Mouse (Mus musculus): ENCODE measurements around the gene Sesn2. TPM values are rescaled to one million over a fixed set of nuclear protein-coding genes. Genes with fewer than 3 reads are reported as not detected.

The Sesn2 gene
- polyA plus RNA-seq, 1 experiment from 2014 or later, result 10.0 TPM

DNA sequence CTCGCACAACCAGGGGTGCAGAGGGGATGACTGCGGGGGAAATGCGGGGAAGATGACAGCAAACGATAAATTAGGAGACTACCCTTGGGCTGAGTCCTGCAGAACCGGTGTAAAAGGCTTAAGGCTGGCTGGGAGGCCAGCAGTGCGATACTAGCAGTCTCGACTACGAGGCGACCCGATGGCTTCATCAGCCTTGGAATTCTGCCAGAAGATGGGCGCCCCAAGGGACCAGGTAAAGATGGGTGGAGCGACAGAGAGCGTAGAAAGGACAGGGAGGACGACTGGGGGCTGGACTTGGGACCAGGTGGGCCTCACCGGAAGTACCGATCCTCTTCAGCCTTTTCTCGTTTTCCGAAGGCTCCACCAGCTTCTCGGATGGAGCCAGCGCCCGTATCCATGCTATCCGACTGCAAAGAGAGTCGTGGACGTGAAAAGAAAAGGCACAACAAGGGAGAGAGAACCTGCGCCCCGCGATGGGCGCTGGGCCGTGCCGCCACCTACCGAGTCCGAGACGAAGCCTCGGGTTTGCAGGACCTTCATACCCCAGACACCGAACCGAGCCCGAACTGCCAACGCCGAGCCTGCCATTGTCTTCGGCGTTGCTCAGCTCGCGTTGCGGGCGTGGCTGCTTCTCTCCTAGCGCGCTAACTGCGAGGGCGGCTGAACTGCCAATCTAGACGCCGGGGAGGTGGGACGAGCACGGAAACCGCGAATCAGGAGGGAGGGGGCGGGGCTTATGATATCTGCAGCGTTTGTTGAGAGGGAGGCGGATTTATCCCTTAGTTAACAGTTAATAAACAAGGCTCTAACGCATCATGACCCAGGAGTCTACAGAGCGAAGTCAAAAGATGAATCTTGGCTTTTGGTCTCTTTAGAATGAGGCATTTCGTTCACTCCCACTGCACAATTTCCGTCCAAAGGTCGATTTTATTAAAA lies 22.9 kb upstream of the Sesn2 start, which contains the start of gene Atpif1:
Atpif1 (minus strand) TSS at position 679 of the 936 bp plus-strand sequence.
- Histone ChIP-seq H3K9ac (ENCODE audit: low read depth, low read length) (peak within 1 kb of the TSS; percentile 97), H3K4me2 (ENCODE audit: low read length) (peak within 1 kb of the TSS; percentile 79), H3K27me3 (ENCODE audit: control insufficient read depth, insufficient read depth, low read depth, low read length) (no peaks in the 10 kb centered on the region), H3K27ac (ENCODE audit: low read length) (peak within 1 kb of the TSS; percentile 99), H3K9me3 (replicated peaks; ENCODE audit: control insufficient read depth, low read length, poor library complexity, severe bottlenecking) (no peaks in the 10 kb centered on the region), H3K4me1 (ENCODE audit: control insufficient read depth, insufficient read depth, low read length) (peaks cover 32% of the 10 kb centered on the region), H3K36me3 (ENCODE audit: control insufficient read depth, insufficient read depth, low read length) (peaks cover 12% of the 10 kb centered on the region), H3K4me3 (ENCODE audit: low read depth, low read length) (peak within 1 kb of the TSS; percentile 79)
- peak; percentile 92 for ATAC-seq
- WGBS, result under 1% methylated on average over 63 of the region's 63 CpGs

DNA sequence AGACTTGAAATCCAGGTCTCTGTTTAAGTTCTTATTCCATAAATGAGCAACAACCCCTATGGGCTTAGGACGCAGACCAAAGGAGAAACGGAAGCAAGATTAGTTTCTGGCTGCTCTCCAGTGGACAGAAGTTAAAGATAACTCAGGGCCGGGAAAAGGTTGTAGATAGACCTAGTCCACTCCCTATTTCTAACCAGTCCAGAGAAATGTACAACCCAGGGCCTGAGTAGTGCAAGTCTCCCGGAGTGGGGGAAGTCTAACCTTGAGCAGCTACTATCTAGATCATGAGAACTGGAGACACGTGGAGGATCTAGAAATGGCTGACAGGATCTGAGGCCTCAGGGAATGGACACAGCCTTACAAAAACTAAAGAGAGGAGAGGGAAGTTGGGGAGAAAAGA lies 22.2 kb upstream of the Sesn2 start:
- Histone ChIP-seq H3K36me3 (ENCODE audit: control insufficient read depth, insufficient read depth, low read length) (peaks cover 12% of the 10 kb centered on the region), H3K4me1 (ENCODE audit: control insufficient read depth, insufficient read depth, low read length) (peaks cover 32% of the 10 kb centered on the region), H3K27me3 (ENCODE audit: control insufficient read depth, insufficient read depth, low read depth, low read length) (no peaks in the 10 kb centered on the region), H3K4me2 (ENCODE audit: low read length) (peak overlapping the region; percentile 79), H3K4me3 (ENCODE audit: low read depth, low read length) (peak overlapping the region; percentile 79), H3K27ac (ENCODE audit: low read length) (peak overlapping the region; percentile 99), H3K9me3 (replicated peaks; ENCODE audit: control insufficient read depth, low read length, poor library complexity, severe bottlenecking) (no peaks in the 10 kb centered on the region), H3K9ac (ENCODE audit: low read depth, low read length) (peak overlapping the region; percentile 97)
- no peak for ATAC-seq
- 23% methylated on average over 5 of the region's 5 CpGs for WGBS

DNA sequence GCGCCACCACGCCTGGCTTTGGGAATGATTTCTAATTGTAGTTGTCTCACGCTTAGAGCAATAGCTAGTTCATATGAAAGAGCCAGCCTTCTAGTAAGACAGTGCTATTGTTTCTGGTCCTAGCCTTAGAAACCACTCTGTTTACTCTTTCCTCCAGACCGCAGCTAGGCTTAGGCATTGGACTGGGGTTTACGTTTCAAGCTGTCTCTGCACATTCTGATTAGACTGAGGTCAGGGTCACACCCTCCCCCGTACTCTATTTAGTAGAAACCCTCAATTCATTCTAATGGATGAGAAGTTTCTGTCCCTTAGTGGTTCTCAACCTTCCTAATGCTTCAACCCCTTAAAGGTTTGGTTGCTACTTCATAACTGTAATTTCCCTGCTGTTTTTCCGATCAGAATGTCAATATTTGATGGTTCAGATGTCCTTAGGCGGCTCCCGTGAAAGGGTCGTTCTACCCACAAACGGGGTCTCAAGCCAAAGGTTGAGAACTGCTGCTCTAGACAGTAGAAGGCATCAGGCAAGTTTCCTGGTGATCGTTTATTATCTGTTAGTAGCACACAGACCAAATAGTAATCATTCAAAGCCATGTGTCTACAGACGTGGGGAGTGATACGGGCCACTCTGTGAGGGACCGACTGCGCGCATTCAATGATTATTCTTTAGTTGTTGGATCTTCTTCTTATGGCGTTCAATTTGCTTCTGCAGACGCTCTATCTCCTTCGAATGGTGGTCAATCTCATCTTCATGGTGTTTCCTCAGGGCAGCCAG lies 19.9 kb upstream of the Sesn2 start:
- WGBS, result 95% methylated on average over 20 of the region's 20 CpGs
- Histone ChIP-seq H3K4me1 (ENCODE audit: control insufficient read depth, insufficient read depth, low read length) (peaks cover 18% of the 10 kb centered on the region), H3K9ac (ENCODE audit: low read depth, low read length) (no peak overlapping the region), H3K36me3 (ENCODE audit: control insufficient read depth, insufficient read depth, low read length) (peaks cover 12% of the 10 kb centered on the region), H3K4me2 (ENCODE audit: low read length) (no peak overlapping the region), H3K27me3 (ENCODE audit: control insufficient read depth, insufficient read depth, low read depth, low read length) (no peaks in the 10 kb centered on the region), H3K27ac (ENCODE audit: low read length) (no peak overlapping the region), H3K4me3 (ENCODE audit: low read depth, low read length) (no peak overlapping the region), H3K9me3 (replicated peaks; ENCODE audit: control insufficient read depth, low read length, poor library complexity, severe bottlenecking) (no peaks in the 10 kb centered on the region)
- ATAC-seq, result no peak

DNA sequence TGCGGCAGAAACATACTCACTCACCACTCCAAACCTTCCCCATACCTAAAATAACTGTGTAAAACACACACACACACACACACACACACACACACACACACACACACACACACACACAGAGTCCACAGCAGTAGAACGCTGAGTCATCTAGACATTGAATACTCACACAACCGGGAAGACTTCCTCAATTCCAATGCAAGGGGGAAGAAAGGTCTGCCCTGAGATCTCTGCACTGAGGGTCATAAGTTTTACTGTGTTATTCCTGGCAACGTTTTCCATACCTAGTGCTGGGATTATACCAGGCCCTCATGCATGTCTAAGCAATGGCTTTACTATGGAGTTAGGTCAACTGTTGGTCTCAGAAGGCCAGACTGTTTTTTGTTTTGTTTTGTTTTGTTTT lies 19.0 kb upstream of the Sesn2 start:
- no peak overlapping the region for H3K27ac ChIP-seq (ENCODE audit: low read length)
- H3K4me3 ChIP-seq (ENCODE audit: low read depth, low read length), result no peak overlapping the region
- H3K4me2 ChIP-seq (ENCODE audit: low read length), result no peak overlapping the region
- no peaks in the 10 kb centered on the region for H3K9me3 ChIP-seq (replicated peaks; ENCODE audit: control insufficient read depth, low read length, poor library complexity, severe bottlenecking)
- H3K9ac ChIP-seq (ENCODE audit: low read depth, low read length), result no peak overlapping the region
- no peaks in the 10 kb centered on the region for H3K27me3 ChIP-seq (ENCODE audit: control insufficient read depth, insufficient read depth, low read depth, low read length)
- peaks cover 18% of the 10 kb centered on the region for H3K4me1 ChIP-seq (ENCODE audit: control insufficient read depth, insufficient read depth, low read length)
- WGBS, result 94% methylated on average over 4 of the region's 4 CpGs
- ATAC-seq, result no peak
- H3K36me3 ChIP-seq (ENCODE audit: control insufficient read depth, insufficient read depth, low read length), result peaks cover 12% of the 10 kb centered on the region

DNA sequence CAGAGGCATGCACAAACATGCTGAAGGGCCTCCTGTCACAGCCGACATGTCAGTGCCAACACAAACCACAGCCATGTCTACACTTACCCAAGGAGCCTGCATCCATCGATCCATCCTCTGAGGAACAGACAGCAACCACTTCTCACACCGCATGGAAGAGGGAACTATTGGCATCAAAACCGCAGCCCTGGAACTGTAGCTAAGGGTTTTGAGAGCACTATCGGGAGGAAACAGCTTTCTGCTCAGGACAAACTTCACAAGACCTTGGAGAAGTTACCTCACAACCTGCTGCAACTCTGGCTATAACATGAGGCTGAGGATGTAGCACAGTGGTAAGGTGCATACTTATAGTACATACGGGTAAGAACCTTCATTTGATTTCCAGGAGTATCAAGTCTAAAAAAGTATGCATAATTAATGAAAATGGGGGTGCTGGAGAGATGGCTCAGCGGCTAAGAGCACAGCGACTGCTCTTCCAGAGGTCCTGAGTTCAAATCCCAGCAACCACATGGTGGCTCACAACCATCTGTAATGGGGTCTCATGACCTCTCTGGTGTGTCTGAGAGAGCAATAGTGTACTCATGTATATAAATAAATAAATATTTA lies 17.7 kb upstream of the Sesn2 start:
- Histone ChIP-seq H3K4me3 (ENCODE audit: low read depth, low read length) (no peak overlapping the region), H3K9ac (ENCODE audit: low read depth, low read length) (no peak overlapping the region), H3K27ac (ENCODE audit: low read length) (no peak overlapping the region), H3K4me1 (ENCODE audit: control insufficient read depth, insufficient read depth, low read length) (peaks cover 13% of the 10 kb centered on the region), H3K4me2 (ENCODE audit: low read length) (no peak overlapping the region), H3K27me3 (ENCODE audit: control insufficient read depth, insufficient read depth, low read depth, low read length) (no peaks in the 10 kb centered on the region), H3K9me3 (replicated peaks; ENCODE audit: control insufficient read depth, low read length, poor library complexity, severe bottlenecking) (no peaks in the 10 kb centered on the region), H3K36me3 (ENCODE audit: control insufficient read depth, insufficient read depth, low read length) (peaks cover 12% of the 10 kb centered on the region)
- no peak for ATAC-seq
- 92% methylated on average over 8 of the region's 8 CpGs for WGBS

DNA sequence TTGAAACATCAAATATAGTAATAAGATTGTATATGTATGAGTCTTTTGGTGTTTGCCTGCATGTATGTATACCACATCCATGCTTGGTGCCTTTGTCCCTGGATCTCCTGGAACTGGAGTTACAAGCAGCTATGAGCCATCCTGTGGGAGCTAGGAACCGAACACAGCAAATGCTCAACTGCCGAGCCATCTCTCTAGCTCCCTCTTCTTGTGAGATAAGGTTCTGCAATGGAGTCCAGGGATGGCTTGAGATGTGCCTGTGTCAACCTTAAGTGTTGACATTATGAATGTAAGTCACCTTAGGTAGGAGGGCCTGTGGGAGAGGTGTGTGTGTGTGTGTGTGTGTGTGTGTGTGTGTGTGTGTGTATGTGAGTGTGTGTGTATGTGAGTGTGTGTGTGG lies 16.4 kb upstream of the Sesn2 start:
- no peak for ATAC-seq
- 36% methylated on average over 2 of the region's 2 CpGs for WGBS

DNA sequence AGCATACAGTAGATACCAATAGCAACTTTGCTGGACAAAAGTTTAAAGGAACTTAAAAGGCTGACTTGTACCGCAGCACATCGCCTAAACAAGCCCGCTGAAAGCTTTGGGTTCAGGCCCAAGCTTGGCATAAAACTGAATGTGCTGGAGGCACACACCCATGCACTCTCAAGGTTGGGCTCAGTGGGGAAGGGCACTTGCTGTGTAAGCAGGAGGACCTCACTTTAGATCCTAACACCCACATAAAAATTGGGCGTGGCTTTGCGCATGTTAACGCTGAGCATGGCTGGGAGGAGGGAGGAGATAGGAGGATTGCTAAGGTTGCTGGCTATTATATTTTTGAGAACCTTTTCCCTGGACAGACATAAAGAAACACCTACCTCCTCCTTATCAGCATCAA lies 14.5 kb upstream of the Sesn2 start:
- no peaks in the 10 kb centered on the region for H3K9me3 ChIP-seq (replicated peaks; ENCODE audit: control insufficient read depth, low read length, poor library complexity, severe bottlenecking)
- no peak overlapping the region for H3K27ac ChIP-seq (ENCODE audit: low read length)
- WGBS, result 36% methylated on average over 6 of the region's 6 CpGs
- no peaks in the 10 kb centered on the region for H3K36me3 ChIP-seq (ENCODE audit: control insufficient read depth, insufficient read depth, low read length)
- no peaks in the 10 kb centered on the region; the same call in 1 of the 2 replicates for H3K4me1 ChIP-seq (ENCODE audit: control insufficient read depth, insufficient read depth, low read length)
- no peak overlapping the region for H3K4me3 ChIP-seq (ENCODE audit: low read depth, low read length)
- no peak for ATAC-seq
- no peaks in the 10 kb centered on the region for H3K27me3 ChIP-seq (ENCODE audit: control insufficient read depth, insufficient read depth, low read depth, low read length)
- H3K4me2 ChIP-seq (ENCODE audit: low read length), result no peak overlapping the region
- H3K9ac ChIP-seq (ENCODE audit: low read depth, low read length), result no peak overlapping the region

More for the DNA sequence above, 16.4 kb upstream of the Sesn2 start:
- no peaks in the 10 kb centered on the region for H3K9me3 ChIP-seq (replicated peaks; ENCODE audit: control insufficient read depth, low read length, poor library complexity, severe bottlenecking)
- H3K36me3 ChIP-seq (ENCODE audit: control insufficient read depth, insufficient read depth, low read length), result peaks cover 12% of the 10 kb centered on the region
- no peak overlapping the region for H3K4me2 ChIP-seq (ENCODE audit: low read length)
- no peaks in the 10 kb centered on the region for H3K27me3 ChIP-seq (ENCODE audit: control insufficient read depth, insufficient read depth, low read depth, low read length)
- H3K4me3 ChIP-seq (ENCODE audit: low read depth, low read length), result no peak overlapping the region
- no peak overlapping the region for H3K27ac ChIP-seq (ENCODE audit: low read length)
- no peak overlapping the region for H3K9ac ChIP-seq (ENCODE audit: low read depth, low read length)
- H3K4me1 ChIP-seq (ENCODE audit: control insufficient read depth, insufficient read depth, low read length), result peaks cover 6% of the 10 kb centered on the region

DNA sequence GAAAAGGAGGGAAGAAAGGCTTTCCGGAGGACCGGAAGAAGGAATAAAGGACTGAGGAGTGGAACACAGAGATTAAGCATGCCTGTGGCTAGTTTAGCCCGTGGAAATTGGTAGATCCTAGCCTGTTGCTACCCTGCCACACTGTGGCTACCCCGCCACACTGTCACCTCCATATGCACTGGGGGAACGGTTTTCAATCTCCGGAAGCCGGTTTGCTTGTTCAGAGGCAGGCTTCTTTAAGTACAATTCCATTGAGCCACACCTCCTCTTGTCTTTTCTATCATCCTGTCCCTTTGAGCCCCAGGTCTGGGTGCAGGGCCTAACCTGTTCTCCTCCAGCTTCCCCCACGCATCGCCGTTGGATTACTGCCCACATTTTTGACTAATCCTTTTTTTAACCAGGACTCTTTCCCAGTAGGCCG lies 14.0 kb upstream of the Sesn2 start:
- H3K27me3 ChIP-seq (ENCODE audit: control insufficient read depth, insufficient read depth, low read depth, low read length), result no peaks in the 10 kb centered on the region
- H3K4me2 ChIP-seq (ENCODE audit: low read length), result no peak overlapping the region
- no peak overlapping the region for H3K27ac ChIP-seq (ENCODE audit: low read length)
- no peak overlapping the region for H3K9ac ChIP-seq (ENCODE audit: low read depth, low read length)
- H3K4me1 ChIP-seq (ENCODE audit: control insufficient read depth, insufficient read depth, low read length), result no peaks in the 10 kb centered on the region; the same call in 1 of the 2 replicates
- H3K9me3 ChIP-seq (replicated peaks; ENCODE audit: control insufficient read depth, low read length, poor library complexity, severe bottlenecking), result no peaks in the 10 kb centered on the region
- H3K4me3 ChIP-seq (ENCODE audit: low read depth, low read length), result no peak overlapping the region
- ATAC-seq, result no peak
- 9% methylated on average over 11 of the region's 11 CpGs for WGBS
- no peaks in the 10 kb centered on the region for H3K36me3 ChIP-seq (ENCODE audit: control insufficient read depth, insufficient read depth, low read length)

All from midbrain, embryonic 16.5 days (tissue).